17 mouse cellular contexts compared by ENCODE assay signal in genomic region chr2:169311821-169312220, GRCm38 (mm10).
DNase-seq lines count a peak whose midpoint lies in the region; ATAC-seq lines count a peak whose summit lies in the region.
"Had no signal": no experiment of that assay in that cellular context is flagged by ENCODE, and none has a peak within 500 bp of the region (broad histone marks: within the 10 kb centered on the region; RNA-seq: fewer than 3 reads in every experiment).

No protein-coding gene starts in this region.

- no peak overlapping the region for H3K27ac ChIP-seq in heart, embryonic 10.5 days
- H3K27ac ChIP-seq in midbrain, embryonic 13.5 days, result peak overlapping the region; percentile 31; the same call in 1 of the 2 replicates
- no peak overlapping the region for H3K27ac ChIP-seq in midbrain, embryonic 11.5 days (ENCODE audit: low read depth, low read length)
- no peak overlapping the region for H3K27ac ChIP-seq in heart, embryonic 16.5 days (ENCODE audit: low read length)
- H3K27ac ChIP-seq: embryonic facial prominence, embryonic 13.5 days; limb, embryonic 10.5 days; liver, embryonic 12.5 days; lung, embryonic 15.5 days had no signal

- intact Hi-C loops in gastrocnemius, postnatal 36 days (cut with DNase I), result no loop called here

- no peaks in the 10 kb centered on the region for H3K9me3 ChIP-seq in heart, embryonic 10.5 days
- H3K9me3 ChIP-seq in midbrain, embryonic 13.5 days, result no peaks in the 10 kb centered on the region
- H3K9me3 ChIP-seq in midbrain, embryonic 11.5 days (ENCODE audit: control insufficient read depth, low read length), result no peaks in the 10 kb centered on the region
- H3K9me3 ChIP-seq in heart, embryonic 16.5 days (replicated peaks; ENCODE audit: control insufficient read depth, low read length), result no peaks in the 10 kb centered on the region
- H3K9me3 ChIP-seq: embryonic facial prominence, embryonic 13.5 days; limb, embryonic 10.5 days; lung, embryonic 15.5 days had no signal

- 36% methylated on average over 12 of the region's 12 CpGs for WGBS in heart, embryonic 10.5 days
- WGBS in midbrain, embryonic 13.5 days, result 31% methylated on average over 12 of the region's 12 CpGs
- 51% methylated on average over 12 of the region's 12 CpGs for WGBS in midbrain, embryonic 11.5 days
- WGBS in heart, embryonic 16.5 days, result 31% methylated on average over 12 of the region's 12 CpGs

- no peak overlapping the region for H3K9ac ChIP-seq in midbrain, embryonic 13.5 days (replicated peaks)
- no peak overlapping the region for H3K9ac ChIP-seq in midbrain, embryonic 11.5 days (ENCODE audit: low read length)
- no peak overlapping the region for H3K9ac ChIP-seq in heart, embryonic 16.5 days (ENCODE audit: low read length)
- H3K9ac ChIP-seq: embryonic facial prominence, embryonic 13.5 days; liver, embryonic 12.5 days; lung, embryonic 15.5 days had no signal

- peak; percentile 43 for DNase-seq in heart, embryonic 10.5 days (ENCODE audit: low spot score)
- DNase-seq in heart, adult 18-20 months, result no peak
- DNase-seq in midbrain, embryonic 11.5 days (ENCODE audit: low spot score, missing footprints), result no peak
- peak; percentile 12 for DNase-seq in retina, postnatal 1 day
- DNase-seq in cerebellum, postnatal 4 days (ENCODE audit: low spot score in 2 of 2), result no peak
- DNase-seq in gastrocnemius, postnatal 36 days, result no peak
- DNase-seq: adrenal gland, adult 8-10 months; B cell, adult 2 months; cerebellum, adult 18-20 months; gastrocnemius, postnatal 14 days had no signal

- H3K4me2 ChIP-seq in midbrain, embryonic 13.5 days (replicated peaks), result peak overlapping the region; percentile 9; the same call in 1 of the 2 replicates
- H3K4me2 ChIP-seq in midbrain, embryonic 11.5 days, result no peak overlapping the region
- peak overlapping the region; percentile 29; the same call in 1 of the 2 replicates for H3K4me2 ChIP-seq in heart, embryonic 16.5 days (ENCODE audit: low read depth, low read length)
- H3K4me2 ChIP-seq: embryonic facial prominence, embryonic 13.5 days; liver, embryonic 12.5 days; lung, embryonic 15.5 days had no signal

- no peaks in the 10 kb centered on the region; the same call in 1 of the 2 replicates for H3K27me3 ChIP-seq in heart, embryonic 10.5 days (ENCODE audit: insufficient read depth, poor library complexity, severe bottlenecking)
- H3K27me3 ChIP-seq in midbrain, embryonic 13.5 days, result no peaks in the 10 kb centered on the region
- no peaks in the 10 kb centered on the region for H3K27me3 ChIP-seq in midbrain, embryonic 11.5 days (ENCODE audit: control insufficient read depth, insufficient read depth, low read length)
- H3K27me3 ChIP-seq in heart, embryonic 16.5 days (ENCODE audit: control insufficient read depth, insufficient read depth, low read length), result no peaks in the 10 kb centered on the region
- H3K27me3 ChIP-seq: embryonic facial prominence, embryonic 13.5 days; liver, embryonic 12.5 days; lung, embryonic 15.5 days; megakaryocyte, embryonic 14.5 days had no signal

- H3K36me3 ChIP-seq in heart, embryonic 10.5 days, result no peaks in the 10 kb centered on the region
- no peaks in the 10 kb centered on the region for H3K36me3 ChIP-seq in midbrain, embryonic 13.5 days
- H3K36me3 ChIP-seq in midbrain, embryonic 11.5 days (ENCODE audit: control insufficient read depth, insufficient read depth, low read length), result no peaks in the 10 kb centered on the region
- no peaks in the 10 kb centered on the region for H3K36me3 ChIP-seq in heart, embryonic 16.5 days (ENCODE audit: control insufficient read depth, insufficient read depth)
- H3K36me3 ChIP-seq: embryonic facial prominence, embryonic 13.5 days; limb, embryonic 10.5 days; liver, embryonic 12.5 days; lung, embryonic 15.5 days had no signal

- H3K4me1 ChIP-seq in heart, embryonic 10.5 days, result peaks cover 13% of the 10 kb centered on the region
- H3K4me1 ChIP-seq in midbrain, embryonic 13.5 days (replicated peaks), result peaks cover 15% of the 10 kb centered on the region; the same call in 1 of the 2 replicates
- H3K4me1 ChIP-seq in midbrain, embryonic 11.5 days (ENCODE audit: control insufficient read depth, insufficient read depth, low read length), result peaks cover 2% of the 10 kb centered on the region; the same call in 1 of the 2 replicates
- H3K4me1 ChIP-seq in heart, embryonic 16.5 days (ENCODE audit: control insufficient read depth, insufficient read depth, low read length), result no peaks in the 10 kb centered on the region
- H3K4me1 ChIP-seq: limb, embryonic 10.5 days; liver, embryonic 12.5 days; lung, embryonic 15.5 days; megakaryocyte, embryonic 14.5 days had no signal

- H3K4me3 ChIP-seq in heart, embryonic 10.5 days, result no peak overlapping the region
- H3K4me3 ChIP-seq in midbrain, embryonic 13.5 days (replicated peaks), result no peak overlapping the region
- no peak overlapping the region for H3K4me3 ChIP-seq in midbrain, embryonic 11.5 days (ENCODE audit: low read depth, low read length)
- H3K4me3 ChIP-seq in heart, embryonic 16.5 days (ENCODE audit: low read length), result no peak overlapping the region
- H3K4me3 ChIP-seq: embryonic facial prominence, embryonic 13.5 days; limb, embryonic 10.5 days; liver, embryonic 12.5 days; lung, embryonic 15.5 days; megakaryocyte, embryonic 14.5 days had no signal

- ATAC-seq in midbrain, embryonic 13.5 days, result 0 out of 2 replicates have a peak, but pooled peaks have one; percentile 43
- ATAC-seq in midbrain, embryonic 11.5 days (ENCODE audit: low FRiP score), result no peak
- ATAC-seq in heart, embryonic 16.5 days (replicated peaks; ENCODE audit: extremely low read depth, insufficient read depth, low FRiP score), result no peak
- ATAC-seq: liver, embryonic 12.5 days had no signal

Comparison
In these comparisons a context has a peak if more than half of its experiments do, and no peak if none do; other contexts are left out.
1. DNase-seq: peak in heart, embryonic 10.5 days (single experiment) and retina, postnatal 1 day (single experiment); none in heart, adult 18-20 months (0 of 2), midbrain, embryonic 11.5 days (single experiment), cerebellum, postnatal 4 days (0 of 2) and gastrocnemius, postnatal 36 days (0 of 2).